Mouse (Mus musculus) naive thymus-derived CD4-positive, alpha-beta T cell, adult 5 months (primary cell): Measurements from ENCODE around the gene Gars. TPM values are rescaled to one million over a fixed set of nuclear protein-coding genes. Genes with fewer than 3 reads are reported as not detected.

Source experiments
- polyA plus RNA-seq: library from polyadenylated mRNA; unstranded; fragments of 100-300 nt; shearing (Covaris generic); gene quantifications from one replicate; pipeline ENCODE4 v1.2.1, GENCODE M21; 2017

Gene Gars
- 103 TPM for polyA plus RNA-seq

GRCm38 (mm10) chr6:55037799-55038670, at the start of gene Gars:
Gene Gars, plus strand, starts transcription at chr6:55038007.

DNA sequence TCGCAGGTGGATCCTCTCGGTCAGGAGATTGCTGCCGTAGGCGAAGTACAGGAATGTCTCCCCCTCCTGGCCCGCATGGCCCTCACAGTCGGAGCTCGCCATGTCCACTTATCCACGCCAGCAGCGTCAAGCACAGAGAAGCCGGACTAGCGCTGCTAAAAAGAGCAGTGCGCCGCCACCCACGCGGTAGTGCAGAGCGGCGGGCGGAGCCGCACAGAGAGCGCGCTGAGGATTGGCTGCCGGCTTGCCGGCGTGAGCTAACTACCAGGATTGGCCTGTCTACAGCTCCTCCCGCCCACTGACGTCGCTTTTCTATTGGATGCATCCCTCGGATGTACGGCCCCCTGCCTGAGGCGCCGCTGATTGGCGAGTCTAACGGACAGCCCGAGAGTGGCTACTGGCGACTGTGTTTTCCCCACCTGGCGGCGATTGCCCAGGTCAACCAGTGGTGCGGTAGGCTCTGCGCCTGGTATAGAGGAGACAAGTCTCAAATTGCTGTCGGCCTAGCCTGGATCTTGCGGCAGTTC, 45.0 kb upstream of the Gars start, which contains the start of gene Ggct:
TSS of gene Ggct (minus strand) at position 217 of the 527 bp plus-strand sequence.

Other genes starting within 250 kb of the Gars start
- gene Znrf2, start 221.1 kb upstream of the Gars start, polyA plus RNA-seq = 152 TPM
- 16.7 TPM for gene Nod1, start 65.4 kb upstream of the Gars start, polyA plus RNA-seq
- gene Ggct, start 45.1 kb upstream of the Gars start, polyA plus RNA-seq = 18.8 TPM
- gene Crhr2, start 95.0 kb downstream of the Gars start, polyA plus RNA-seq = not detected
- not detected for gene Inmt, start 137.0 kb downstream of the Gars start, polyA plus RNA-seq
- gene Mindy4, start 165.4 kb downstream of the Gars start, polyA plus RNA-seq = not detected